Mouse (Mus musculus): ENCODE results near the gene Rad51d.
"Not testable (repeated sequence)": the region's sequence is repeated elsewhere in the genome, so short reads cannot be mapped to it uniquely, and the experiment has no call there.

Gene Rad51d

GRCm38 (mm10) chr11:82890342-82890762 lies at the start of gene Rad51d:
Gene Rad51d (minus strand): TSS chr11:82890614.
- peak; percentile 97 for DNase-seq

- no peak for DNase-seq
These were observed 42.8 kb upstream of the Rad51d start for GRCm38 (mm10) chr11:82933186-82933585.

DNA sequence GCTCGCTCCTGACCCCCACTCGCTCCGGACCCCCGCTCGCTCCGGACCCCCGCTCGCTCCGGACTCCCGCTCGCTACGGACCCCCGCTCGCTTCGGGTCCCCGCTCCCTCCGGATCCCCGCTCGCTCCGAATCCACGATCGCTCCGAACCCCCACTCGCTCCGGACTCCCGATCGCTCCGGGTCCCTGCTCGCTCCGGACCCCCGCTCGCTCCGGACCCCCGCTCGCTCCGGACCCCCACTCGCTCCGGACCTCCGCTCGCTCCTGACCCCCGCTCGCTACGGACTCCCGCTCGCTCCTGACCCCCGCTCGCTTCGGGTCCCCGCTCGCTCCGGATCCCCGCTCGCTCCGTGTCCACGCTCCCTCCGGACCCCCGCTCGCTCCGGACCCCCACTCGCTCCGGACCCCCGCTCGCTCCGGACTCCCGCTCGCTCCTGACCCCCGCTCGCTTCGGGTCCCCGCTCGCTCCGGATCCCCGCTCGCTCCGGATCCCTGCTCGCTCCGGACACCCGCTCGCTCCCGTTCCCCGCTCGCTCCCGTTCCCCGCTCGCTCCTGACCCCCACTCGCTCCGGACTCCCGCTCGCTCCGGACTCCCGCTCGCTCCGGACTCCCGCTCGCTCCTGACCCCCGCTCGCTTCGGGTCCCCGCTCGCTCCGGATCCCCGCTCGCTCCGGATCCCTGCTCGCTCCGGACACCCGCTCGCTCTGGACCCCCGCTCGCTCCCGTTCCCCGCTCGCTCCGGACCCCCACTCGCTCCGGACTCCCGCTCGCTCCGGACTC lies 41.4 kb upstream of the Rad51d start:
- DNase-seq = not testable (repeated sequence)

DNA sequence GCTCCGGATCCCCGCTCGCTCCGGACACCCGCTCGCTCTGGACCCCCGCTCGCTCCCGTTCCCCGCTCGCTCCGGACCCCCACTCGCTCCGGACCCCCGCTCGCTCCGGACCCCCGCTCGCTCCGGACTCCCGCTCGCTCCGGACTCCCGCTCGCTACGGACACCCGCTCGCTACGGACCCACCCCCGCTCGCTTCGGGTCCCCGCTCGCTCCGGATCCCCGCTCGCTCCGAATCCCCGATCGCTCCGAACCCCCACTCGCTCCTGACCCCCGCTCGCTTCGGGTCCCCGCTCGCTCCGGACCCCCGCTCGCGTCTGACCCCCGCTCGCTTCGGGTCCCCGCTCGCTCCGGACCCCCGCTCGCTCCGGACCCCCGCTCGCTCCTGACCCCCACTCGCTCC lies 40.7 kb upstream of the Rad51d start:
- not testable (repeated sequence) for DNase-seq

- DNase-seq = not testable (repeated sequence)
These were observed 40.1 kb upstream of the Rad51d start for GRCm38 (mm10) chr11:82930391-82930955.

GRCm38 (mm10) chr11:82929633-82929950 lies 39.2 kb upstream of the Rad51d start:
- no peak for DNase-seq

GRCm38 (mm10) chr11:82928897-82929632 lies 38.7 kb upstream of the Rad51d start:
- DNase-seq = peak in 1 of 2 experiments; percentile 15

GRCm38 (mm10) chr11:82923910-82924309 lies 33.5 kb upstream of the Rad51d start:
- peak in 1 of 2 experiments; percentile 14 for DNase-seq

DNA sequence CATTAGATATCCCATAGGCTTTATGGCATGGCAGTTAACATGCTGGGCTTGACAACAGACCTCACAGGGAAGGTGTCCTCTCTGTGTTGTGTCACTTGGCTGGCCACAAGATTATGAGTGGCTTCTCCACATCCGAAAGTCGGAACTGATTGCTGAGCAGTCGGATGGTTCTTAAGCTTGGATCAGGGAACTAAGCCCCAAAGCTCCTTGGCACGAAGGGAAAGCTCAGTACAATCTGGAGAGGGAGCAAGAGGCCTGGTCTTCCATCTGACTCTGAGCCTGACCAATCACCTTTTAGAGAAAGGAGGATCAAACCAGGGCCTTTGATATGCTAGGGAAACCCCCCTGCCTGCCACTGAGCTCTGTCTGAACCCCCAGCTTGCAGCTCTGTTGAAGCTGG lies 31.3 kb upstream of the Rad51d start:
- no peak for DNase-seq

DNA sequence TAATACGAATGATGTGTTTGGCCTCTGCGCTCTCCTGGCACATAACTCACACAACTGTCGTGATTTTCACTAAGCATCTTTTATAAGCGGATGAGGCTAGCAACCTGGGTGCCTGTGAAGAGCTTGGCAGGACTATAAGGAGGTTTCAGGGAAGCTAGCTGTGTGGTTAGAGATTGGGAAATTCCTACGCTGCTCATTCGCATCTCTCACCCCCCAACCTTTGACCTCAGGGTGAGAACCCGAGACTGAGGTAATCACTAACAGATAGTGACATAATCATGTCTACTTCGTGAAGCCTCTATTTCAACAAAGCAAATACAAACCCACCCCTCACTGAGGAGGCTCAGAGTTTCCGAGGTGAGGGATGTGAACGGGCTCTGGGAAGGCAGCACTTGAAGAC lies 30.4 kb upstream of the Rad51d start:
- no peak for DNase-seq

DNA sequence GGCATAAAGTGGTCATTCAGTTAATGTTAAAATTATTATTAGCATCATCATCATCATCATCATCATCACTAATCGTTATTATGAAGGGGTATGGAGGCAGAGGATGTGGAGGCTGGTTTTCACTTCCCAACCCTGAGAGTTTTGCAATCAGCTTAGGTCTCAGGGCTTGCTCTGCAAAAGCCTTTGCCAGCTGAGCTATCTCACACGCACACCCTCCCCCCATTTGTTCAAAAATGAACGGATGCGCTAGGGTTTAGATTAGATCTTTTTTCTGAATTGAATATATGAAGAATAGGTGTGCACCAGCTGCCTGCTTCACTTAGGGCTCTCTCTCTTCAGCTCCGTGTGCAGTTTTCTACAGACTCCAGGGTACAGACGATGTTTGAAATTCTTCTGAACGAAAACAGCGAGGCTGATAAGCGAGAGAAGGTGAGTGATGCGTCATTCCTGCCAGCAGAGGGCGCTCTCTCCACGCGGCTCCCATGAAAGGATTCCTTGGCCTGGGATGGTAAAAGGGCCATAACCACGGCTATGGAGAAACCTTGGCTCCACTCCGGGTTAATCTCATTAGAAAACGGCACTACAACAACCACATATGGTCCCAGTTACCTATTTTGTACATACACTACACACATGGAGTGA lies 24.4 kb upstream of the Rad51d start:
- peak; percentile 79 for DNase-seq

DNA sequence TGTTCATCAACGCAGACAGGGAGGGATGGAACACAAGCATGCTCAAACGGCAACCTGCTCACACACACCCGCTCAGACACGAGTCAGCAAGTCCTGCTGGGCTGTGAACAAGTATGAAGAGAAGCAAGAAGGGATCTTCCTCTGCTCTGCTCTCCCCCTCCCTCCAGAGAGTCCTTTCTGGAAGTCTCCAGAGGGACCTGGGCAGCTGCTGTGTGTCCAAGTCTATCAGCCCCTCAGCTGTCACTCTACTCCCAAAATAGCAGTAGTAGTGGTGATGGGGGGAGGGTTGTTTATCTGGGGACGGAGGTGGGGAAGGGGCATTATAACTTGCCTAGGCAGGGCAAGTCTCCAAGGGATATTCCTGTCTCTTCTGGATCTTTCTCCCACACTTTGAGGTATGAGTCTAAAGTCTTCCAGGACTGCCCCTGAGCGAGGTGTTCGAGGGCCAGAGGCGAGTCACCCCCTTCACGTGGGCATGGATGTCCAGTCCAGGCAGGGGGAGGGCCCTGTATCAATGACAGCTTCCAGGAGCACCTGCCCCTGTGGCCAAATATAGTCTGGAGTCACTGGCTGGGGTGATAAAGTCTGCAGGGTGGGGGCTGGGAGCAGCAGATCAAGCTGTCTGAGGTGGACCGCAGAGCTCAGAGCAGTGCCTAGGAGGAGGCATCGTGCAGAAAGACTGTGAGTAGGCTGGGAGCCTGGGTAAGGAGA lies 20.4 kb upstream of the Rad51d start:
- no peak for DNase-seq

DNA sequence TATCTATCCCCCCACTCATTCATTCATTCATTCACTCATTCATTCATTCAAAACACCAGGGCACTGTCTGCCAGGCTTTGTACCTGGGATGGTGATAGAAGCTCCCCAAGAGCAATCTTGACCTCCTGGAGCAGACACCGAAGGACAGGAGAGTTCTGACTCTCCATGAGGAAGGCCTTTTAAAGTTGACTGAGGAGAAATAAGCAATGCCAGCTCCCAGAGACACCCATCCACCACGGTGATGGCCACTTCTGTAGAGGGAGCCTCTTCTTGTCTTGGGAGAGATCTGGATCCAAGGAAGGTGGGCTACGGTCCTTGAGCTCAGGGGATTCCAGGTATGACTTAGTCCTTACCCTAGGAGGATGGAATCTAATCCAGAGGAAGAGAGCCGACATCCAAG lies 19.8 kb upstream of the Rad51d start, which contains the start of gene Unc45b:
Unc45b (plus strand) TSS at position 301 of the 400 bp plus-strand sequence.
- no peak for DNase-seq

DNA sequence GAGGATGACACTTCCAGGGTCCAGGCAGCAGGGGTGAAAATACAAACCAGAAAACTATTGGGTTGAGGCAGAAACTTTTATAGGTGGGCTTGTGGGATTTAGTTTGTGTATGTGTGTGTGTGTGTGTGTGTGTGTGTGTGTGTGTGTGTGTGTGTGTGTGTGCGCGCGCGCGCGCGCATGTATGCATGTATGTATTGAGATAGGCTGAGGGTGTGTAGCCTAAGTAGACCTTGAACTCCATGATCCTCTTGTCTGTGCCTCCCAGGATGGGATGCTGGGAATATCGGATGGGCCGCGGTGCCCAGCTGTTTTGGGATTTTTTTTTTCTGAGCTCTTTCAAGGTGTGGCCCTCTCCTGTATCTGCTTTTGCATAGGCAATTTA lies 18.2 kb upstream of the Rad51d start:
- DNase-seq = no peak

GRCm38 (mm10) chr11:82907651-82908607 lies 17.5 kb upstream of the Rad51d start, which contains the start of gene Nle1:
Gene Nle1 (minus strand): TSS chr11:82908411.
- peak; percentile 97 for DNase-seq

- no peak for DNase-seq
These were observed 15.4 kb upstream of the Rad51d start for GRCm38 (mm10) chr11:82905816-82906215.

DNA sequence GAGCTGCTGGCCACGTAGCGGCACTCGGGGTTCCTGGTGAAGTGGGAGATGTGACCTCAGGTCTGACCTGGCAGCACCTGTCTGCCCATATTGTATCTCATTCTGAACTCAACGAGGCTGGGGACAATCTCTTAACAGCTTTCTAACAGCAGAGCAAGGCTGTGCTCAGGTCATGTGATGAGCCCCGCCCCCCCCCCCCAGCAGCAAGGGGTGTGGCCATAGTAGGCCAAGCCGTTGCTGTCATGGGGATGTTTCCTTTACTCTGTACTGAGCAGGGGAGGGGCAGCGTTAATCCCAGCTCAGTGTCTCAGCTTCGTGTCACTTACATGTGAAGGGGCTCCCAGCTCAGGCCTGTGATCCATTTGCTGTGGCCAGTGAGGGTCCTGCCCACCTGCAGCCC lies 14.5 kb upstream of the Rad51d start:
- DNase-seq = no peak

GRCm38 (mm10) chr11:82901606-82902310 lies 11.3 kb upstream of the Rad51d start:
- no peak for DNase-seq

- DNase-seq = no peak
These were observed 9.3 kb upstream of the Rad51d start for GRCm38 (mm10) chr11:82899720-82900119.

GRCm38 (mm10) chr11:82897478-82897877 lies 7.1 kb upstream of the Rad51d start:
- DNase-seq = no peak

- no peak for DNase-seq
These were observed 1.5 kb upstream of the Rad51d start, which contains the start of gene Fndc8 for GRCm38 (mm10) chr11:82891936-82892335. Gene Fndc8 (plus strand): TSS chr11:82892124.
